Mouse (Mus musculus) cerebellum, postnatal 25 days (tissue): Measurements from ENCODE around the gene Zfp605.
"Not testable (repeated sequence)": the region's sequence is repeated elsewhere in the genome, so short reads cannot be mapped to it uniquely, and the experiment has no call there.

ENCODE experiments used
- DNase-seq, 2 experiments: peaks; one replicate each; pipeline ENCODE4 v3.0.0; 2021; ENCODE audit warnings: mixed read lengths in 2 of 2

The Zfp605 gene

DNA sequence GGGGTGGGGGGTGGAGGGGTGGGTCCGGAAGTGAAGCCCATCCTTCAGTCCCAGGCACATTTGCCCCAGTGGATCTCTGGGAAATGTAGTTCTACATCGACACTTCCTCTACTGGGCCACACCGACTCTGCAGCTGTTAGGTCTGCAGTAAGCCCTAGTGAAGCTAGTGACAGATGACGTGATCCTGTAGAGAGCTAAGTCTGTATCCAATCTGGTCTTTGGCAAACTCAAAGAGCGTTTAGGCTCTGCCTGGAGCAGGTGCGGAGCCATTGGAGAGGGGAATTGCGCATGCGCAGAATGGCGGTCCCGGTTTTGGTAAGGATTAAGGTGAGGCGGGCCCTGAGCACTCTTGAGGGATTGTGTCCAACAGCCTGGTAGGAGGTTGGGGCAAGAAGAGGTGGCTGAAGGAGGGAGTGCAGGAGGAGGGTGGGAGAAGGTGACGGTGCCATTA lies at the start of gene Zfp605:
Zfp605 (plus strand) TSS at position 102 of the 451 bp plus-strand sequence.
- DNase-seq: peak; percentile 96

DNA sequence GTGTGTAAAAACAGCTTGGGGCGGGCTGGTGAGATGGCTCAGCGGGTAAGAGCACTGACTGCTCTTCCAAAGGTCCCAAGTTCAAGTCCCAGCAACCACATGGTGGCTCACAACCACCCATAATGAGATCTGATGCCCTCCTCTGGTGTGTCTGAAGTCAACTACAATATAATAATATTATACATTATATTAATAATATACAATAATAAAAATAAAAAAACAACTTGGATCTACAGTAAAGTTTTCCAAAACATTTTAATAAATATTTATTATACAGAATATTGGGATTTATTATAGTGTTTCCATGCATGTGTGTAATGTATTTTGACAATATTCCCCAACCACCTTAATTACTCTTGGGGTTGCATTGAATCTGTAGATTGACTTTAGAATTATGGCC lies 37.5 kb upstream of the Zfp605 start, which contains the start of gene Gm17655:
Gm17655 (minus strand) TSS at position 101 of the 400 bp plus-strand sequence.
- DNase-seq: not testable (repeated sequence)

- DNase-seq: no peak
Measured at GRCm38 (mm10) chr5:110082961-110083360, 26.9 kb upstream of the Zfp605 start.

- DNase-seq: no peak
Measured at GRCm38 (mm10) chr5:110086161-110086866, 23.6 kb upstream of the Zfp605 start.

DNA sequence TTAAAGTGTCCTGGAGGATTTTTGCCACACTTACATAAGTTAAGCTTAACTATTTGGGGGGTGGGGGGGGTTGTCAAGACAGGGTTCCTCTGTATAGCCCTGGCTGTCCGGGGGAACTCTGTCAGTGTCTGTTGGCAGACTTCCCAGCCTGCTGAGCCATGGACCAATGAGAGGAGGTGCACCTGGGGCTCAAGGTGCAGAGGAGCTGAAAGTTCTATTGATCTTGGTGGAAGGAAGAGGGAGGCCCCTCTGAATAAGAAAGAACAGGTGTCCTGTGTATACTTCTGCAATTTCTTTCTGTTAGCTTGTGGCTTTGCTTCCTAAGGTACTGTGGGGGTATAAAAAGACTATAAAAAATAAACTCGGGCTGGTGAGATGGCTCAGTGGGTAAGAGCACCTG lies 18.3 kb upstream of the Zfp605 start:
- no peak for DNase-seq

- peak; percentile 85 to 88 for DNase-seq
Measured at GRCm38 (mm10) chr5:110094030-110094846, 15.7 kb upstream of the Zfp605 start, which contains the start of gene Gm35315. Gene Gm35315, minus strand, starts transcription at chr5:110094420.

DNA sequence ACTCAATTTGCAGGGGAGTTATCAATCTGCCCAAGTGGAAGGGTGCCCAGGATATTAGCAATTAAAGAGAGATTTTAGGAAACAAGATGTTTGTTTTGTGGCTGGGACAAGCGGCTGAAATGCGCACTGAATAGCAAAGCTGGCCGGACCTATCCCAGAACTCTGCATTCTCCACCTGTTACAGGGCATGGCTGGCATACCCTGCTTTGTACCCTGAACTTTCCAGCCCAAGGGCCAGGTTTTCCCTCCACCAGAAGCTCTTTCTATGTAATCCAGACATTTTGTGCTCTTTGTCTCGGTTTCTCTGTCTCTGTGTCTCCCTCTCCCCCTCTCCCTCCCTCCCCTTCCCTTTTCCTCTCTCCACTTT lies 15.1 kb upstream of the Zfp605 start:
- DNase-seq: no peak

- DNase-seq: peak; percentile 13 to 21
Measured at GRCm38 (mm10) chr5:110098991-110099477, 10.9 kb upstream of the Zfp605 start.

GRCm38 (mm10) chr5:110099656-110100580 lies 10.0 kb upstream of the Zfp605 start, which contains the start of gene Plcxd1:
Gene Plcxd1, plus strand, starts transcription at chr5:110099969.
- DNase-seq: peak in 1 of 2 experiments; percentile 7

DNA sequence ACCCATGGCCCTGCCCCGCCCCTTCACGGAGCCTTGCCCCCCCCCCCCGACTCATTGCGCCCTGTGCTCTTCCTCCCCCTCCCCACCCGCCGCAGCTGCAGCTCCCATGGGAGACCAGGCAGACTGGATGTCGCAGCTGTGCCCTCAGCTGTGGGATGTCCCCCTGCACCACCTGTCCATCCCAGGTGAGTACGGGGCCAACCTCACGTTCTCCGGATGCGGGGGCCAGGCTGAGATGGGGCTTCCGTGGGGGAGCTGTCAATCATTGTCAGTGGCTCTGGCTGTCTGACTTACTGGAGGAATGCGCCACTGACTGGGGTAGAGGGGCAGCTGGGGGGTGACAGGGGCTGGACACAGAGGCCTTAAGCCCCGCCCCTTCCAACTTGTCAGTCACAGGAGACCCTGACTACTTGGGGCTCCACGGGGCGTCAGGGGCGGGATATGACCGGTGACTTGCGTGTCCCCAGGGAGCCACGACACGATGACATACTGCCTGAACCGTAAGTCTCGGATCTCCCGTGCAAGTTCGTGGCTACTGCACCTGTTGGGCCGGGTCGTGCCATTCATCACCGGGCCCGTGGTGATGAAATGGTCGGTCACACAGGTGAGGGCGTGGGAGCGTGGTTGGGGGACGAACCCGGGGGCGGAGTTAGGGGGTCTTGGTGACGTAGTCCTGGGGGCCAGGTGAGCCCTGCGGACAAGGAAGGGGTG lies 8.8 kb upstream of the Zfp605 start:
- peak; percentile 25 to 47 for DNase-seq

DNA sequence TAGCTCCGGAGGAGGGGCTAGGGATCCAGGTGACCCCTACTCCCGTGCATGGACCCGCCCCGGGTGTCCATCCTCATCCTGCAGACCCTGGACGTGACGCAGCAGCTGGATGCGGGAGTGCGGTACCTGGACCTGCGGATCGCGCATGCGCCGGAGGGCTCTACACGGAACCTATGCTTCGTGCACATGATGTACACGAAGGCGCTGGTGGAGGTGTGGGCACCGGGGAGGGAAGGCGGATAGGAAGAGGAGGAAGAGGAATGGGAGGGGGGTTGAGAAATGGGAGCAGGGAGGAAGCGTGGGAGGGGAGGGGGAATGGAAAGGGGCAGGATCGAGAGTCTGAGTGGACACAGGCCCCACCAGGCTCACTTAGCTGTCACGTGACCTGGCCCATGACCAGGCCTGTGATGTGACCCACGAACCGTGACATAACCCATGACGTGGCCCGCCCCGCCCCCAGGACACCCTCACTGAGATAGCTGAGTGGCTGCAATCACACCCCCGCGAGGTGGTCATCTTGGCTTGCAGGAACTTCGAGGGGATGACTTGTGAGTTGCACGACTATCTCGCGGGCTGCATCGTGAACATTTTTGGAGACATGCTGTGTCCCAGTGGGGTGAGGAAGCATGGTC lies 8.1 kb upstream of the Zfp605 start:
- peak; percentile 62 to 75 for DNase-seq

DNA sequence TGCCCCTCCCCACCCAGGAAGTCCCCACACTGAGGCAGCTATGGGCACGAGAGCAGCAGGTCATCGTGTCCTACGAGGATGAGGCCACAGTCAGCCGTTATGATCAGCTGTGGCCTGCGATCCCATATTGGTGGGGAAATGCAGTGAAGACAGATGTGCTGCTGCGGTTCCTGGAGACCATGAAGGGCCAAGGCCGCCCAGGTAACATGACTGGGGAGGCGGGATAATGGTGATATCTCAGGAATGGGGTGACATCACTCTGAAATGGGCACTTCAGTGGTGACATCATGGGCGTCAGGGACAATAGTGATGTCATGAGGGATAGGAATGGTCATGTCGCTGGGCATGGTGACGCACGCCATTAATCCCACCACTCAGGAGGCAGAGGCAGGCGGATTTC lies 7.5 kb upstream of the Zfp605 start:
- no peak for DNase-seq

DNA sequence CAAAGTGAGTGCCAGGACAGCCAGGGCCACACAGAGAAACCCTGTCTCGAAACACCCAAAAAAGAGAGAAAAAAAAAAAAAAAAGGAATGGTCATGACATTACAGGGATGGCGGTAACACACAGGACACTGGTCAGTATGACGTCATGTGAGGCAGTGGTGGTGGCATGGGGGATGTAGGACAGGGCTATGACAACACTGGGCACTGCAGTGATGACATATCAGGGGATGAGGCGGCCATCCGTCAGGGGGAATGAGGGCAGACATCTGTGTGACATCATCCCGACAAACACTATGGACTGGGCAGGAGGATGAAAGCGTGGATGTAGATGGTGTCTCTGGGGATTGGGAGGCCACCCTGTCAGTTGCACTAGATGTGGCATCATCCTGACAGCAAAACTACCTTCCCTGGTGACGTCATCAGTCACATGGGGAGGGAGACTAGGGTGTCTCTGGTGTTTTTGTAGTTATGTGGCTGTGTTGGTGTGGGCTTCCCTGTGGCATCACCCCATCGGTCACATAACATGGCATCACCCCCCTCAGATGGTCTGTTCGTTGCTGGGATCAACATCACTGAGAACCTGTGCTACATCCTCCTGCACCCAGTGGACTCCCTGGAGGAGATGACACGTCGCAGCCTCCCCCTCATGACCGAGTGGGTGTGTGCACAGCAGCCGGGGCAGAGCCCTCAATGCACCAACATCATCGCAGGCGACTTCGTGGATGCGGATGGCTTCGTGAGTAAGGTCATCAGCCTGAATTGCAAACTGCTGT lies 6.9 kb upstream of the Zfp605 start:
- no peak for DNase-seq

DNA sequence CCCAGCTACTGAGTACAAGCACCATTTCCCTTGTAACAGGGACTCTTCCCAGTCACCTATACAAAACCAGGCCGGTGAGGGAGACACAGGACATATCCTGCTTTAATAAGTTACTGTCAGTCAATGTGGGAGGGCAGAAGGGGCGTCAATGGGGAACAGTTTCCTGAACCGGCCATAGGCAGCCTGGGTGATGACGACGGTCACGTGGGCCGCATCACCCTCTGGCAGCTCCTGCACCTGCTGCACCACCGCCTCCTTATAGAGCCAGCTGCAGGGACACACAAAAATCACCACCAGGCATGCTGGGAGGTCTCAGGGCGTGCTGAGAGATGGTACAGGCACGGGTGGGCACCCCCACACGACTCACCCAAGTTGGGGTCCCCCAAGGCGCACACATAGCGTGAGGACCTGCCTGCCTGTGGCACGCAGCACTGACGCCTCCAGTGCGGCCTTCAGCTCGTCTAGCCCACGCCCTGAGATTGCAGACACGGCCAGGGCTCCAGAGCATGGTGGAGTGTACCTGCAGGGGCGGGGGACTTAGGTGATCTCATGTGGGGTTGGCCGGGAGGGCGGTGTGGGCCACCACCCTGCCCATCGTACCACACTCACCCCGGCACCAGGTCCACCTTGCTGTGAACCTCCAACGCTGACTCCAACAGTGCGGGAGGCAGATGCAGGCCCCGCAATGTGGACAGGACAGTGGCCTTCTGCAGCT lies 5.8 kb upstream of the Zfp605 start:
- peak in 1 of 2 experiments; percentile 8 for DNase-seq

GRCm38 (mm10) chr5:110104616-110105380 lies 5.1 kb upstream of the Zfp605 start:
- DNase-seq: peak; percentile 6 to 22

GRCm38 (mm10) chr5:110106140-110106871 lies 3.6 kb upstream of the Zfp605 start:
- peak; percentile 13 to 28 for DNase-seq

DNA sequence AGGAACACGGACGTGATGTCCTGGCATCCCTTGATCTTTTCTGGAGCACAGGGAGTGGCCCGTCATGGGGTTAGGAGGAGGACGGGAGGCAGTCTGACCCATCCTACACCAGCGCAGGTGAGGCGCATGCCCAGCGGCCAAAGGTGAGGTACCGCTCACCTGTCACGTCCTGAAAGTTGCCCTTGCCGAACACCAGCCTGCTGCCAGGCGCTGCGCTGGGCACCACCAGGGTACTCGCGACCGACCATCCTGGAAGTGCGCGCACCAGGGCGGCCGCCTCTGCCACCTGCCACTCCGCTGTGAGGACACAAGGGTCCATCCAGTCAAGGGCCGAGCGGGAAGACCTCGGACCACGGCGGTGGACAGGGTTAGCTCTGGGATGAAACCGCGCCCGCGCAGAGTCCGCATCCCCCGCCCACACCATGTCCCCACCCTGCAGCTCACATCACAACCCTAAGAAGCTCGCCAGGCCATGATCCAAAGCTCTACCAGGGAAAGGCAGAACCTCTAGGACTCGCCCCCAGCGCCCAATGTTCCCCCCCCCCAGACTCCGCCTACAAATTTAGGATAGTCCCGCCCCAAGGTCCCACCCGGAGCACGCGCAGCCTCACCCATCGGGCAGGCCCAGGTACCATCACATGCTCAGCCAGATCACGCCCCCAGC lies 2.9 kb upstream of the Zfp605 start:
- peak in 1 of 2 experiments; percentile 50 for DNase-seq
